Mouse (Mus musculus) large intestine, adult 2 months (tissue): Measurements from ENCODE around the gene Aldob. TPM values are rescaled to one million over a fixed set of nuclear protein-coding genes. Genes with fewer than 3 reads are reported as not detected.
A peak's percentile ranks its signal among the peaks of the same experiment; 100 is the strongest.

ENCODE experiments used
- DNase-seq: peaks from one replicate; pipeline ENCODE4 v3.0.0-alpha.2; 2012; ENCODE audit warnings: low read depth, low spot score
- WGBS: fragments of 180-500 bp; shearing (Covaris S2); methylation state at CpG from one replicate; pipeline ENCODE4 v1.1.7; 2018; 5-methylcytosine and 5-hydroxymethylcytosine counted together
- polyA plus RNA-seq: library from polyadenylated mRNA; depleted of rRNA; stranded (reverse); fragments of >200 nt; gene quantifications from 2 replicates; pipeline ENCODE4 v1.2.3, GENCODE M21; 2012; rRNA removed

Gene Aldob
- polyA plus RNA-seq = 636 and 1,290 TPM in 2 replicates

DNA sequence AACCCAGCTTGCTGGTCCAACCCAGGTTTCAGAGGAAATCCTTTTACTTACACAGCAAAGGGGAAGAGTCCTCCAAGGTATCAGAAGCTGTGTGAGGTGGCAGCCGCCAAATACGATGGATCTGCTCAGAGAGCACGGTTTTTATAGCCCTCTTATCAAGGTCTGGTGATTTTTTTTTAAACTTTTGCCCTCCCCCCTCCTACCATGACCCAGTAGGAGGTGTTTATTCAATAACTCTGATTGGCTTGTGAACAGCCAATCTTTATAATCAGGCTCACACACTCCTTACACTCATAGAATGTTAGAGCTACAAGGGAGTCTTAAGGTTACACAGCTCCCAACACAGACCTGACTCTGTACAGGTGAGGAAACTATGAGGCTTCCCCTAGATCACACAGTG is at the start of gene Aldob:
Gene Aldob (minus strand): TSS at position 164 of the 400 bp plus-strand sequence.
- DNase-seq = no peak

DNA sequence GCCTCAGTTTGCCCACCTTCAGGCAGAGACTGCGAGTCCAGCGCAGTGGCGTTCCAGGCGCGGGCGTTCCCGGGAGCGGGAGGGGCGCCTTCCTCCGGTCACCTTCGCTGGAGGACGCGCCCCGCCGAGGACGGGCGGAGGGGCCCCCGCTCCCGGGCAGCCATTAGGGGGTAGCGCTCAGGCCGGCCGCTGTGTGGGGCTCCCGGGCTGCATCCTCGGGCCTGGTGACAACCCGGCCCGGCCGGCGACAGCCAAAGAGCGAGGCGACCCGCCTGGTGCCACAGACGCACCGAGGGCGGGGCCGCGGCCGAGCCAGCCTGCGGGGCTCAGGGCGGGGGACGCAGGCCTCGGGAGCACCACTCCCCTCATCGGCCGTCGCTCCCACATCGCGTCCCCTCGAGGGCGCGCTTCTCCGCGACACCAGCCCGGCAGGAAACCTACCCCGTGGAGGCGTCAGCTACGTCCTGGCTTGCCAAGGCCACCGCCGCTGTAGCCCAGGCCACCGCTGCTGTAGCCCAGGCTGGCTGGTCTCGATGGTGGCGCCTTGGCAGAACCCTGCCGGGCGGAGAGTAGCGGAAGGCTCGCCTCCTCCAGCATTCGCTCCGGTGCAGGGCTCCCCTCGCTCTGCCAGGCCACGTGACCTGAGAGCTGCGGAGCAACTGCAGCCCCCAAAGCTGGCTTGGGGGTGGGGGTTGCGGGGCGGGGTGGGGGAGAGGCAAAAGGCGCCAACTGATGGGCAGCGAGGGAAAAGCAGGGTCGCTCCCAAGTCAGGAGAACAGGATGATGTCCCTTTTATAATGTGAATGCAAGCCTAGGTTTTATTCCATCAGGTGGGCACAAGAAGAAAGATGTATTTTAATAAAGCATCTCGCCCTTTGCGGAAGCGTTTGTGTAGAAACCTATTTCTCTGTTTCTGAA is 48.1 kb upstream of the Aldob start, which contains the start of gene Tmem246:
Gene Tmem246 (minus strand): TSS at position 694 of the 918 bp plus-strand sequence.
- DNase-seq = no peak
- 1% methylated on average over 75 of the region's 77 CpGs for WGBS

More for the DNA sequence above, at the start of gene Aldob:
- whole genome bisulfite sequencing = 14% methylated on average over 3 of the region's 3 CpGs

DNA sequence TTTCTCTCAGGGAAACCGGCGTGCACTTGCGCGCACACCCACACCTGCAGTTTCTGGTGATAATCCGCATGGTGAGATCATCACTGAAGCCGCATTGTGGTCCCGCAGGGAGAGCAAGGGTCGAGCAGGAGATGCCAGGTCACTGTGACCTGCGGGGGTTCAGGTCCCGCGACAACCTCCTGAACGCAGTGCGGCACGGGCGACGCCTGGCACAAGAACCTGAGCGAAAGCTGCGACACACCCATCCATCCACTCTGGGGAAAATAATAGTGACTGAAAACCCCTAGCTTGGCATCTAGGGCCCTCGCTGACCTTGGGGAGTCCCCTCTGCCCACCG is 47.5 kb upstream of the Aldob start:
- under 1% methylated on average over 20 of the region's 20 CpGs for WGBS
- no peak for DNase-seq

DNA sequence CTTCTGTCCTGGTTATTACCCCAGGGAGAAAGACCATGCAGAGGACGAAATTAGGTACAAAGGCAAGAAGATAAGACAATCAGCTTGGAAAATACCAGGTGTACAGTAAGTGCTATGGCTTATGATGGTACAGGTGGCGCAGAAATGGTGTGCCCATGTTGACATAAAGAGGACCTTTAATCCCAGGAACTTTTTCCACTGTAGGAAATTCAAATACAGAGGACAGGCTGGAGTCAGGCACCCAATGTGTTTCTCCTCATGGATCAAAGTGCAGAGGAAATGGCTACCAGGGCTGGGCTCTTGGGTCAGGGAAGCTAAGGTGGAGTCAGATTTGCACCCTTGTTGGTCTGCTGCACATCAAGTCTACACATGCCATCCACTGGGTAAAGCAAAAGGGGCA is 40.8 kb upstream of the Aldob start:
- 31% methylated on average over 2 of the region's 2 CpGs for whole genome bisulfite sequencing
- no peak for DNase-seq

DNA sequence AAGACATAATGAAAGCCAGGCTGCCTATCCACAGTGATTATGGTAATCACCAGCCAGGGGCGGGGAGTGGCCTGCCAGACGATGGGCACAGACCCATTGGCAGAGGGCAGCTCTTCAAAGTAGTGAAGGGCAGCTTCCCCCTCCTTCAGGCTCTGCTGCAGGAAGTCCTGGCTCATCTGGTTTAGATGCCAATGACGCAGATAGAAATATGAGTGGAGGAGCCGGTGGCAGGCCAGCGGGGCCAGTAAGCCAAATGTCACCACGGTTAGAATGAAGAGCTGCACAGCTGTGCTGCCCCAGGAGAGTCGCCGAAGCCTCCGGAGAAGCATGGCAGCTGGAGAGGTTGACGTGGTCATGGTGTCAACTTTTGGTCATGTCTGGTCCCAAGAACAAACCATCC is 37.5 kb upstream of the Aldob start:
- DNase-seq = no peak
- WGBS = 87% methylated on average over 10 of the region's 10 CpGs

DNA sequence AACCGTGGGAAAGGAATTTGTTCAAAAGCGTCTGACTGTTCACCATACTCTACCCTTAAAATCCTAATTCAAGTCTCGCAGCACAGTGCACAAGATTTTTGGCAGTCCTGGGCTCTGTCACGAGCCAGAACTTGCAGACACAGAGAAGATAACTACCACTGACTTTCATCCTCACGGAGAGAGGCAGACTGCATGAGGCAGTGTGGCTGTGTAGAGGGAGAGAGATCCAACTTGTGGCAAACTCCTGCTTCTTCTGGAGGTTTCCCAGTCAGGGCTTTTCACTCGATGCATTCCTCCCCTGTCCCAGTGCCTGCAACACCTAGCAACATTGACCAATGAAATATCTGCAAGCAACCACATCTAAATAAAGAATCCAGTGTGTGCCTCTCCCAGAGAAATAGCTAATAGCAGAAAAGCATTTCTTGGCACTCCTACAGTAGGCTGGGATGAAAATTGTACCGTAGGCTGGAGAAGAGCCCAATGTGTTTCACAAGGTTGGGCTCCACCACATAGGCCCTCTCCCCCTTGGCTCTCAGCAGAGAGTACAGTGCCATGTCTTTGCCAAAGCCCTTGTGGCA is 36.3 kb upstream of the Aldob start:
- WGBS = 69% methylated on average over 7 of the region's 7 CpGs

DNA sequence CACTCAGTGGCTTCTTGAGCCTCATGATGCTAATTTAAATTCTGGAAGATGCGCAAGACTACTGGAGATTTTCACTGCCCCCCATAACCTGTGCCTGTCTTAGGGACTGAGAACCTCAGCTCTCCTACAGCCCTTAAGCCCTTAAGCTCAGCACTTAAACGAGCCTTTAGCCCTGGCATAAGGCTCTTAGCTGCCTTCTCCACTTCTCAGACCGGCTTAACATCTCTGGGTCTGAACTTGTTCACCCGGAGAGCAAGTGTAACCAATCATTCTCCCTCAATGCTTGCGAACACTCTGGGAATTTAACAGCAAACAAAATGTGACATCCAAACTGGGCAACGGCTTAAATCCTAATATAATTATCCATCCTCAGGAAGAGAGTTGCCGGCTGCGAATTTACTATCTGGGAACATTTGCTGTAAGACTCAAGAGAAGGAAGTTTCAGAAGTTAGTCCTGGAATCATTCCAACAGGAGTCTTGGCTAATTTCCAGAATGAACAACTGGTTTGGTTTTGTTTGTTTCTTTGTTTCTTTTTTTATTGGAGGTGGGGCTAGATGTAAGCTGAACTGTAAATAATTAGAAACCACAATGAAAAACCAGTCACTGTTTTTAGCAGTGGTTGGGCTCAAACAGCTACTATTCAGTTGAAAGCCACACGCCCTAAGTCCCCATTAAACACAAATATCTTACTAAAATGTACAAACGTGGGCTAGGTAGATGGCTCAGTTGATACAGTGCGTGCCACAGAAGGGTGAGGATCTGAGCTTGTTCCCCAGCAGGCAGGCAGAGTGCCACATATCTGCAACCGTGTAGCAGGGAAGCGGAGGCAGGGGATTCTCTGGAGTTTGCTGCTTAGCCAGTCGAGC is 34.9 kb upstream of the Aldob start:
- 27% methylated on average over 14 of the region's 14 CpGs for WGBS
- no peak for DNase-seq

More for the DNA sequence above, 36.3 kb upstream of the Aldob start:
- no peak for DNase-seq

DNA sequence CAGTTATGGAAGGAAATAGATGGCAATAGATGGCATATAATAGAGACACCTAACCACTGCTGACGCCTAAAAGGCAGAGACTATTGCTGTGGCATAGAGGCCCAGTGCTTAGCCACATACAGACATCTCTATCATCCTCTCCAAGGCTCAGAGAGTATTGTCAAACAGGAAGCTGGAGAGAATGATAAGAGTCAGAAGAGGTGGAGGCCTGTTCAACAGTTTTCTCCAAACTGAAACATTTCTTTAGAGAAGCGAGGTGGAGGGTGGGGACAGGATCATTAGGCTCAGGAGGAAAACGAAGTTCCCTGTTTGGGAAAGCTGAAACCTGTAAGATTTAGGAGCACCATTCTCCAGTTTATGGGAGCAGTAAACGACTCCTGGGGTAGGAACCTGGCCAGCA is 31.9 kb upstream of the Aldob start:
- 31% methylated on average over 4 of the region's 4 CpGs for WGBS
- no peak for DNase-seq

DNA sequence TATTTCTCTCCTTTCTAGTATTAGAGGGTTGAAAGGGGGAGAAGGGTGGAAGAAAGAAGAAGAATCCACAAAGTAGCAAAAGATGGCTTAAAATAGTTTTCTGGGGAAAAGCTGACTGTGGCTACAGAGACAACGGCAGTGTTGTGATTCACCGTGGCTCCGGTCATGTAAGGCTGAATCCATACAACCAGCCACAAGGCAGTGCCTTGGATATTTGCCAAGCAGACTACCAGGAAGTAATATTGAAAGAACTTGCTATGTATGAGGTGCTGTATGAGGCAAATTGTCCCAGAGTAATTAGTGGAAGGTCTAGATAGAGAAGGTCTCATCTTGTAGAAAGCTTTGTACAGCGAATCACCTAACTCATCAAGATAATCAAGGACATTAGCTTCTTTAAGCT is 22.8 kb upstream of the Aldob start:
- DNase-seq = no peak

DNA sequence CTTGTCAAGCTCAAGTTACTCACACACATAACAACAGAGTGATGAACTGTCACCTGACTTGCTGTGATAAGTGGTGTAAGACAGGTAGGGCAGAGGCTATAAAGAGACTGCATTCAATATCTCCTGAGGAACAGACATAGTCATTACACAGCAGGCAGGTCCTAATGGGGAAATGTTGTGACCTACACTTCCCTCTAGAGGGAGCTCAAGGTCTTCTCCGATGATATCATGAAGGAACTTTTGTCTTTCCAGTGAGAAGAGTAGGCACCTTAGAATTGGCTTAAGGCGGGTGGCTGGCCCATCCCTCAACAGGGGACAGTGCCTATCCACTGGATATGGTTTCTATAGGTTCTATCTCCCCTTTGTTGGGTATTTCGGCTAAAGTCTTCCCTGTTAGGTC is 18.3 kb upstream of the Aldob start:
- WGBS = 4% methylated on average over 3 of the region's 3 CpGs
- DNase-seq = no peak

More for the DNA sequence above, 22.8 kb upstream of the Aldob start:
- 65% methylated on average over 4 of the region's 4 CpGs for WGBS

DNA sequence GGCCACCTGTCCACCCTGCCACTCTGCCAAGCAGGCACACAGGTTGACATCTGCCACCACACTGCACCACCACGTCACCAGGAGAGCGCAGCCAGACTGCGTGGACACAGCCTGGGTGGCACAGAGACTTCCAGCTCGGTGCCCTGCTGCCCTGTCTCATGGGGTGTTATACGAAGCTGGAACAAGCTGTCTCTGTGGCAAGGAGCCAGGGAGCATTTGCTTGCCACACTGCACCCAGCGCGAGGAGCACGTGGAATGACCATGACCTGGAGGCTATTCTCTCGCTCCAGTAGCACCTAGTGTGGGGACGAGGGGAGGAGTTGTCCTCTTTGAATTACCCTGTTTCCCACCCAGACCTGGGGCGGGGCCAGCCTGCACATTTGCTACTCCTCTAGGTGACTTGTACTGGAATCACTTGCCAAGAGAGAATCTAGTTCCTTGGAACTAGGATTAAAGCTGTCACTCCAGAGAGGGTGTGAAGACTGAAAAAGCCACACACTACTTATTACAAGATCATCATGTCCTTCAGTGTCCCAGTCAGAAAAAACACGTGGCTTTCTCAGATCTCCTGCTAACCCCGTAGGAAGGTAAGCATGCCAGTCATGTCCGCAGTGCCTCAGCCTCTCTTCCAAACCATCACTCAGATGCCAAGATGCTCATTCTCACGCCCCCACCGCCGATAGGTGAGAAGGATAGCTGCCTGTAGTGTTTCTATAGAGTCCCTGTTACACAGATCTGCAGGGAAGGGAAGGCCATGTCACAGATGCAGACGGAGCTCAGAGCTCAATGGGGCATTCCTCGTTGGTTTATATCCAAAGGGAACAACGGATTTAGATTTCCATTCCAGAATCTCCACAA is 10.8 kb upstream of the Aldob start:
- 43% methylated on average over 20 of the region's 20 CpGs for WGBS
- DNase-seq = peak; percentile 63

DNA sequence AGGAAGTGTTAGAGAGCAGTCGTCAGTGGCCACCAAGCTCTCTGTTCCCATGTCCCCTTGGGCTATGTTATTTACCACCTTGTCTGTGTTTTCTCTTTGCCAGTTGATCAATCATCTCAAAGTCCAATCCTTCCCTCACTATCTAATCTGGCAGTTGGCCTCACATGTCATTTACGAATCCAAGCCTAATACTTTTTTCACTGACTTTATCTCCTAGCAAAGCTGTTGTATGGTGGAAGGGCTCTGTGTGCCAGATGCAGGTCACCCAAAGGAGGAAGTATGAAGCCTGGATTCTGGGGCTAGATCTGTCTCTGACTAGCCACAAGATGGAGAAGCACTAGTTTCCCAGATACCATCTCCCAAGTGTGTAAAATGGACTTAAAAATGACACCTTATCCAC is 8.8 kb upstream of the Aldob start:
- no peak for DNase-seq
- 60% methylated on average over 2 of the region's 2 CpGs for WGBS

DNA sequence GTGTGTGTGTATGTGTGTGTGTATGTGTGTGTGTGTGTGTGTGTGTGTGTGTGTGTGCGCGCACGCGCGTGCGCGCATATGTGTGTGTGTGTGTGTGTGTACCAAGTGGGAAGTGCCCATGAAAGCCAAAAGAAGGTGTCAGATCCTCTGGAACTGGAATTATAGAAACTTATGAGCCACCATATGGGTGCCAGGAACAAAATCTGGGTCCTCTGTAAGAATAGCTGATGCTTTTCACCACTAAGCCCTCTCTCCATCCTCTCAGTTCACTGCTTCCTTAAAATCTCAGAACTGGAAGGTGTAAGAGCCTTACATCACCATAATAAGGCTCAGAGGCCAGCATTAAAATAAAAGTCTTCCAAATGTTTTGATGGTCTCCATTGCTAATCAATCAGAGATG is 8.0 kb upstream of the Aldob start:
- no peak for DNase-seq
- WGBS = 92% methylated on average over 7 of the region's 7 CpGs

DNA sequence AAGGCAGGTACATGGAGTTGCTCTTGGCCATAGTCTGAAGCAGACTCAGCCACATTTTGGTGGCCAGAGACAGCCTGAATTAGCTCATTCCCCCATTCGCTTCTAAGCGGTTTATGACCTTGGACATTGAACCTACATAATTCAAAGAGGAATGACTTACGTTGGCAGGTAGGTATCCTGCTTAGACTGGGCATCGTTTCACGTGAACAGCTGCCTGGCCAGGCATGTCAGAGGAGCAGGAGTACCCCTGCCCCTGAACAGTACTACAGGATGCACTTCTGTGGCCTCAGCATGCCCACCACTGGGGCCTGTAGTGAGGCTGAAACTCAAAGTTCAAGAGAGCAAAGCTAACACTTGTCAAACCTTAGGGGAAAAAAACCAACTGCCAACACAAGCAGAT is 4.0 kb upstream of the Aldob start:
- DNase-seq = no peak
- 22% methylated on average over 5 of the region's 5 CpGs for WGBS

DNA sequence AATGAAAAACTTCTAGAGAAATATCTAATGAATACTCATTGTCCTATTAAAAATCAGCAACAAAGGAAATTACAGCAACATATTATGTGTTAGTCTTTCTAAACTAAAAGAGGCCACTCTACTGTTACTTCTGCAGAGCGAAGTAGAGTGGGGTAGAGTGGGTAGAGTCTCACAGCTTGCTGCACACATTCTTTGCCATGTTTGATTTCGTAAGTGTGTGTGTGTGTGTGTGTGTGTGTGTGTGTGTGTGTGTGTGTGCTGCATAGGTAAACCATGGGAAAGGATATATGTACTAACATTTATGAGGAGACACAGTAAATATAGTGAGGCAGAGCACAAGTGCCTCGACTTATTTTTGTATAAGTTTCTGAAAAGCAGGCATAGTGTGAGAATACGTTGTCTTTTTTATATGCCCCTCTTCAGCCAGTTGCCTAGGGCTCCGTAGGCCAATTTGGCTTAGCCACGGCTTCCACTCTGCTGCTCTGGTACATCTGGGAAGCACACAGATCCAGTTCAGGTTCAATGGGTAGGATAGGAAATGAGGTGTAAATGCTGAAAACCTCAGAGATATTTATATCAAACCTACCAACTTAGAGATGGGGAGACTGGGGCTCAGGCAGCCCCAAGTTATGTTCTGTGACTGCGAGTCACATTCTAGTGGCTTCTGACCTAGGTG is 1.7 kb downstream of the Aldob start:
- no peak for DNase-seq
- WGBS = 29% methylated on average over 7 of the region's 7 CpGs

DNA sequence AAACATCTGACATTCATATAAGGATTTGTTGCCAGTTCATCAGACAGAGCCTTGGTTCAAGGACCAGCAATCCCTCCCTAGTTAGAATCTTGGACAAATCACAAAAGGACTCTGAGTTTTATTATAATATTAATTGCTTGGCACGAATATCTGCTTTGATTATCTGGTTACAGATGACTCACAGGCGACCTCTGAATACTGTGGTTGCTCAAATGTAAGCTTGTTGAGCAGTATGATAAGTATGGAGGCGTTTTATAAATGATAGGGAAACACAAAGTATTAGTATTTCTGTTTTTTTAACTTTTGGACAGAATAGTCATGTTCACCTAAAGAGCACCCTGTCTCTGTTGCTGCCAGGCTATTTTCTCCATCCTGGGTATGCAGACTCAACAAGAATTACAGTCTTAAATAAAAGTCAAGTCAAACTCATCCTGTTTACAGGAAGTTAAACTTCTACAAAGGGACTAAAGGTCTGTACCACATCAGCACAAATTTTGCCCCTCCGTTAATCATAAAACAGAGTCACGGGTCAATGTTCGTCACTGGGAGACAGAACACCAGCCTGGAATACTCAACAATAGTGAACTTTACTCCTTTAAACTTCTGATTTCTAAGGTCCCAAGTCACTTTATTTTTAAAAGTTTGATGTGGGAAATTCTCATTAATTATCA is 2.3 kb downstream of the Aldob start:
- WGBS = 17% methylated on average over 6 of the region's 6 CpGs
- no peak for DNase-seq

DNA sequence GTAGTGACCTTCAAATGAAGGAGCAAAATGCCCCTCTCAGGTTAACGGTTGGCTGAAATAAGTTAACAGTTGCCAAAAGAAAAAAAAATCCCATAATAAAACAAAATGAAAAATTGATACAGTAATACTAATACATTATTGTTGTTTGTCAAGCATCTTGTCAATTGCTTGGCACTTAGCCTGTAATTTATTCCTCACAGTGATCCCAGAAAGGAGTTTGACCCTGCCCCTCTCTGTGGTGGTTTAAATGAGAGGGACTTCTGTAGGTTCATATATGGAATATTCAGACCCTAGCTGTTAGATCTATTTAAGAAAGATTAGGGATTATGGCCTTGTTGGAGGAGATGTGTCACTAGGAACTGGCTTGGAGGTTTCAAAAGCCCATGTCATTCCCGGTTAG is 3.3 kb downstream of the Aldob start:
- 58% methylated on average over 2 of the region's 2 CpGs for WGBS

DNA sequence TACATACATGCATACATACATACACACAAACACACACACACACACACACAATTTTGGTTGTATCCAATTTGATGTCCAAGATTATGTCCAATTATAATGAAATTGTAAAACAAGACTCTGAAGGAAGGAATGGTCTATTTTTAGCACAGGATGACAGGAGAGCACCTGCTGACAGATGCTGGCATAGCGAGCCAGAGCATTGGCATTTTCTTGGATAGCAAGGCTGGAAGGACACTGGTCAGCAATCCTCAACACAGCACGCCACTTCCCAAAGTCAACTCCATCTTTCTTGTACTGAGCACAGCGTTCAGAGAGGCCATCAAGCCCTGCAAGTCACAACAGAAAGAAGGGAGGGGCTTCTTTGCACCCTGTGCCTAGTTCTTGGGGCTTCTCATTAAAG is 8.4 kb downstream of the Aldob start:
- WGBS = 79% methylated on average over 3 of the region's 3 CpGs
- DNase-seq = no peak

More for the DNA sequence above, 3.3 kb downstream of the Aldob start:
- no peak for DNase-seq
